Mouse (Mus musculus): ENCODE measurements around the gene Olfr49. TPM values are rescaled to one million over a fixed set of nuclear protein-coding genes. Genes with fewer than 3 reads are reported as not detected.
"Not testable (repeated sequence)": the region's sequence is repeated elsewhere in the genome, so short reads cannot be mapped to it uniquely, and the experiment has no call there.

Gene Olfr49
- polyA plus RNA-seq, 1 experiment from 2014 or later: not detected

GRCm38 (mm10) chr14:54236881-54237280 is 47.9 kb downstream of the Olfr49 start:
- no peaks in the 10 kb centered on the region for H3K27me3 ChIP-seq
- peaks cover 19% of the 10 kb centered on the region for H3K4me1 ChIP-seq
- H3K9ac ChIP-seq: no peak overlapping the region
- no peak for ATAC-seq (ENCODE audit: insufficient number of reproducible peaks, low FRiP score, low TSS enrichment, low read depth)
- H3K4me3 ChIP-seq: no peak overlapping the region
- no peak overlapping the region for H3K27ac ChIP-seq
- 82% methylated on average over 5 of the region's 5 CpGs for WGBS
- no peak overlapping the region for H3K4me2 ChIP-seq
- peaks cover 45% of the 10 kb centered on the region for H3K36me3 ChIP-seq
- no peaks in the 10 kb centered on the region for H3K9me3 ChIP-seq

GRCm38 (mm10) chr14:54235825-54236540 is 48.8 kb downstream of the Olfr49 start:
- H3K9me3 ChIP-seq: no peaks in the 10 kb centered on the region
- 90% methylated on average over 5 of the region's 5 CpGs for WGBS
- H3K36me3 ChIP-seq: peaks cover 36% of the 10 kb centered on the region
- no peaks in the 10 kb centered on the region for H3K27me3 ChIP-seq
- ATAC-seq (ENCODE audit: insufficient number of reproducible peaks, low FRiP score, low TSS enrichment, low read depth): no peak
- no peak overlapping the region for H3K9ac ChIP-seq
- no peak overlapping the region for H3K27ac ChIP-seq
- peaks cover 19% of the 10 kb centered on the region for H3K4me1 ChIP-seq
- no peak overlapping the region for H3K4me3 ChIP-seq
- no peak overlapping the region for H3K4me2 ChIP-seq

- 67% methylated on average over 20 of the region's 20 CpGs for WGBS
- H3K9me3 ChIP-seq: no peaks in the 10 kb centered on the region
- ATAC-seq (ENCODE audit: insufficient number of reproducible peaks, low FRiP score, low TSS enrichment, low read depth): no peak
- H3K4me1 ChIP-seq: peaks cover 19% of the 10 kb centered on the region
- no peak overlapping the region for H3K4me2 ChIP-seq
- H3K27ac ChIP-seq: peak overlapping the region; percentile 76
- no peaks in the 10 kb centered on the region for H3K27me3 ChIP-seq
- H3K36me3 ChIP-seq: peaks cover 24% of the 10 kb centered on the region
- no peak overlapping the region for H3K4me3 ChIP-seq
- no peak overlapping the region for H3K9ac ChIP-seq
Measured at GRCm38 (mm10) chr14:54234231-54235040, 50.3 kb downstream of the Olfr49 start.

- Histone ChIP-seq H3K27me3 (no peaks in the 10 kb centered on the region), H3K4me2 (no peak overlapping the region), H3K27ac (peak overlapping the region; percentile 76), H3K4me3 (no peak overlapping the region), H3K36me3 (peaks cover 24% of the 10 kb centered on the region), H3K4me1 (peaks cover 26% of the 10 kb centered on the region), H3K9ac (no peak overlapping the region), H3K9me3 (no peaks in the 10 kb centered on the region)
- 60% methylated on average over 16 of the region's 16 CpGs for WGBS
- ATAC-seq (ENCODE audit: insufficient number of reproducible peaks, low FRiP score, low TSS enrichment, low read depth): no peak; the same call in 1 of the 2 replicates
Measured at GRCm38 (mm10) chr14:54233559-54234143, 51.1 kb downstream of the Olfr49 start.

- H3K27ac ChIP-seq: peak overlapping the region; percentile 76
- no peak overlapping the region for H3K4me2 ChIP-seq
- 12% methylated on average over 9 of the region's 9 CpGs for WGBS
- H3K9me3 ChIP-seq: no peaks in the 10 kb centered on the region
- H3K36me3 ChIP-seq: peaks cover 21% of the 10 kb centered on the region; the same call in 1 of the 2 replicates
- peak; percentile 59; the same call in 1 of the 2 replicates for ATAC-seq (ENCODE audit: insufficient number of reproducible peaks, low FRiP score, low TSS enrichment, low read depth)
- H3K4me3 ChIP-seq: no peak overlapping the region
- H3K27me3 ChIP-seq: no peaks in the 10 kb centered on the region
- H3K9ac ChIP-seq: no peak overlapping the region
- H3K4me1 ChIP-seq: peaks cover 33% of the 10 kb centered on the region
Measured at GRCm38 (mm10) chr14:54232811-54233558, 51.8 kb downstream of the Olfr49 start.

GRCm38 (mm10) chr14:54232143-54232542 is 52.6 kb downstream of the Olfr49 start:
- no peak for ATAC-seq (ENCODE audit: insufficient number of reproducible peaks, low FRiP score, low TSS enrichment, low read depth)
- Histone ChIP-seq H3K4me1 (peaks cover 39% of the 10 kb centered on the region), H3K9ac (no peak overlapping the region), H3K9me3 (no peaks in the 10 kb centered on the region), H3K27me3 (no peaks in the 10 kb centered on the region), H3K36me3 (peaks cover 20% of the 10 kb centered on the region; the same call in 1 of the 2 replicates), H3K27ac (no peak overlapping the region), H3K4me2 (no peak overlapping the region), H3K4me3 (no peak overlapping the region)
- WGBS: 65% methylated on average over 9 of the region's 9 CpGs

- Histone ChIP-seq H3K4me2 (no peak overlapping the region), H3K9me3 (no peaks in the 10 kb centered on the region), H3K27ac (no peak overlapping the region), H3K4me3 (no peak overlapping the region), H3K36me3 (peaks cover 15% of the 10 kb centered on the region; the same call in 1 of the 2 replicates), H3K27me3 (no peaks in the 10 kb centered on the region), H3K9ac (no peak overlapping the region), H3K4me1 (peaks cover 43% of the 10 kb centered on the region)
- no peak for ATAC-seq (ENCODE audit: insufficient number of reproducible peaks, low FRiP score, low TSS enrichment, low read depth)
- WGBS: 80% methylated on average over 21 of the region's 21 CpGs
Measured at GRCm38 (mm10) chr14:54231176-54231956, 53.4 kb downstream of the Olfr49 start.

- Histone ChIP-seq H3K9ac (no peak overlapping the region), H3K4me3 (no peak overlapping the region), H3K4me1 (peaks cover 45% of the 10 kb centered on the region), H3K9me3 (no peaks in the 10 kb centered on the region), H3K27ac (no peak overlapping the region), H3K4me2 (no peak overlapping the region), H3K36me3 (peaks cover 12% of the 10 kb centered on the region; the same call in 1 of the 2 replicates), H3K27me3 (no peaks in the 10 kb centered on the region)
- ATAC-seq (ENCODE audit: insufficient number of reproducible peaks, low FRiP score, low TSS enrichment, low read depth): no peak
- WGBS: 84% methylated on average over 14 of the region's 14 CpGs
Measured at GRCm38 (mm10) chr14:54230638-54231150, 54.0 kb downstream of the Olfr49 start.

- H3K4me2 ChIP-seq; H3K36me3 ChIP-seq; H3K27me3 ChIP-seq; H3K27ac ChIP-seq; H3K9me3 ChIP-seq; ATAC-seq (ENCODE audit: insufficient number of reproducible peaks, low FRiP score, low TSS enrichment, low read depth); H3K4me3 ChIP-seq; H3K9ac ChIP-seq: not testable (repeated sequence)
- peaks cover 49% of the 10 kb centered on the region for H3K4me1 ChIP-seq
- 69% methylated on average over 4 of the region's 4 CpGs for WGBS
Measured at GRCm38 (mm10) chr14:54229849-54230248, 54.9 kb downstream of the Olfr49 start.

- no peak overlapping the region for H3K27ac ChIP-seq
- H3K9me3 ChIP-seq: no peaks in the 10 kb centered on the region
- no peaks in the 10 kb centered on the region for H3K36me3 ChIP-seq
- no peak for ATAC-seq (ENCODE audit: insufficient number of reproducible peaks, low FRiP score, low TSS enrichment, low read depth)
- H3K27me3 ChIP-seq: no peaks in the 10 kb centered on the region
- peaks cover 48% of the 10 kb centered on the region for H3K4me1 ChIP-seq
- H3K9ac ChIP-seq: no peak overlapping the region
- WGBS: 18% methylated on average over 25 of the region's 25 CpGs
- H3K4me3 ChIP-seq: peak overlapping the region; percentile 14
- peak overlapping the region; percentile 64 for H3K4me2 ChIP-seq
Measured at GRCm38 (mm10) chr14:54228933-54229713, 55.6 kb downstream of the Olfr49 start.

Measured in limb, embryonic 15.5 days (tissue).